Mouse (Mus musculus): ENCODE measurements around the gene Npl. TPM values are rescaled to one million over a fixed set of nuclear protein-coding genes. Genes with fewer than 3 reads are reported as not detected.

Npl gene
- polyA plus RNA-seq, 1 experiment from 2014 or later: 17.8 TPM

- 80% methylated on average over 9 of the region's 9 CpGs for WGBS
- Histone ChIP-seq H3K27me3 (ENCODE audit: control insufficient read depth, insufficient read depth, low read length) (no peaks in the 10 kb centered on the region), H3K4me2 (replicated peaks; ENCODE audit: low read depth, low read length) (no peak overlapping the region), H3K27ac (ENCODE audit: low read depth, low read length) (no peak overlapping the region), H3K4me1 (ENCODE audit: control insufficient read depth, insufficient read depth, low read length) (no peaks in the 10 kb centered on the region), H3K9ac (ENCODE audit: low read depth, low read length) (no peak overlapping the region), H3K4me3 (ENCODE audit: low read length) (no peak overlapping the region), H3K36me3 (ENCODE audit: control insufficient read depth, insufficient read depth, low read length) (no peaks in the 10 kb centered on the region), H3K9me3 (ENCODE audit: control insufficient read depth, low read length) (no peaks in the 10 kb centered on the region)
- ATAC-seq (ENCODE audit: low FRiP score, low TSS enrichment): no peak
Measured at GRCm38 (mm10) chr1:153500030-153500429, 49.8 kb downstream of the Npl start.

GRCm38 (mm10) chr1:153496030-153496429, 53.8 kb downstream of the Npl start:
- Histone ChIP-seq H3K4me3 (ENCODE audit: low read length) (no peak overlapping the region), H3K4me2 (replicated peaks; ENCODE audit: low read depth, low read length) (no peak overlapping the region), H3K27ac (ENCODE audit: low read depth, low read length) (0 out of 2 replicates have a peak overlapping the region, but pooled peaks have one; percentile 24), H3K9me3 (ENCODE audit: control insufficient read depth, low read length) (no peaks in the 10 kb centered on the region), H3K36me3 (ENCODE audit: control insufficient read depth, insufficient read depth, low read length) (no peaks in the 10 kb centered on the region), H3K4me1 (ENCODE audit: control insufficient read depth, insufficient read depth, low read length) (no peaks in the 10 kb centered on the region), H3K9ac (ENCODE audit: low read depth, low read length) (no peak overlapping the region), H3K27me3 (ENCODE audit: control insufficient read depth, insufficient read depth, low read length) (no peaks in the 10 kb centered on the region)
- WGBS: 68% methylated on average over 3 of the region's 3 CpGs
- peak; percentile 74; the same call in 1 of the 2 replicates for ATAC-seq (ENCODE audit: low FRiP score, low TSS enrichment)

- H3K36me3 ChIP-seq (ENCODE audit: control insufficient read depth, insufficient read depth, low read length): no peaks in the 10 kb centered on the region
- WGBS: 41% methylated on average over 6 of the region's 6 CpGs
- no peak overlapping the region for H3K4me3 ChIP-seq (ENCODE audit: low read length)
- H3K27ac ChIP-seq (ENCODE audit: low read depth, low read length): no peak overlapping the region
- no peaks in the 10 kb centered on the region for H3K9me3 ChIP-seq (ENCODE audit: control insufficient read depth, low read length)
- H3K4me1 ChIP-seq (ENCODE audit: control insufficient read depth, insufficient read depth, low read length): no peaks in the 10 kb centered on the region
- ATAC-seq (ENCODE audit: low FRiP score, low TSS enrichment): no peak
- H3K9ac ChIP-seq (ENCODE audit: low read depth, low read length): no peak overlapping the region
- no peak overlapping the region for H3K4me2 ChIP-seq (replicated peaks; ENCODE audit: low read depth, low read length)
- H3K27me3 ChIP-seq (ENCODE audit: control insufficient read depth, insufficient read depth, low read length): no peaks in the 10 kb centered on the region
Measured at GRCm38 (mm10) chr1:153493931-153494330, 55.9 kb downstream of the Npl start.

- Histone ChIP-seq H3K27me3 (ENCODE audit: control insufficient read depth, insufficient read depth, low read length) (no peaks in the 10 kb centered on the region), H3K4me3 (ENCODE audit: low read length) (no peak overlapping the region), H3K36me3 (ENCODE audit: control insufficient read depth, insufficient read depth, low read length) (no peaks in the 10 kb centered on the region), H3K4me2 (replicated peaks; ENCODE audit: low read depth, low read length) (no peak overlapping the region), H3K4me1 (ENCODE audit: control insufficient read depth, insufficient read depth, low read length) (no peaks in the 10 kb centered on the region), H3K9me3 (ENCODE audit: control insufficient read depth, low read length) (no peaks in the 10 kb centered on the region), H3K27ac (ENCODE audit: low read depth, low read length) (no peak overlapping the region), H3K9ac (ENCODE audit: low read depth, low read length) (no peak overlapping the region)
- ATAC-seq (ENCODE audit: low FRiP score, low TSS enrichment): no peak
- WGBS: 34% methylated on average over 4 of the region's 4 CpGs
Measured at GRCm38 (mm10) chr1:153493338-153493737, 56.5 kb downstream of the Npl start.

- Histone ChIP-seq H3K4me3 (ENCODE audit: low read length) (no peak overlapping the region), H3K9me3 (ENCODE audit: control insufficient read depth, low read length) (no peaks in the 10 kb centered on the region), H3K27me3 (ENCODE audit: control insufficient read depth, insufficient read depth, low read length) (no peaks in the 10 kb centered on the region), H3K9ac (ENCODE audit: low read depth, low read length) (no peak overlapping the region), H3K27ac (ENCODE audit: low read depth, low read length) (no peak overlapping the region), H3K4me2 (replicated peaks; ENCODE audit: low read depth, low read length) (no peak overlapping the region), H3K4me1 (ENCODE audit: control insufficient read depth, insufficient read depth, low read length) (no peaks in the 10 kb centered on the region), H3K36me3 (ENCODE audit: control insufficient read depth, insufficient read depth, low read length) (no peaks in the 10 kb centered on the region)
- 93% methylated on average over 1 of the region's 1 CpGs for WGBS
- ATAC-seq (ENCODE audit: low FRiP score, low TSS enrichment): no peak
Measured at GRCm38 (mm10) chr1:153491822-153492221, 58.0 kb downstream of the Npl start.

GRCm38 (mm10) chr1:153491345-153491744, 58.5 kb downstream of the Npl start:
- no peak for ATAC-seq (ENCODE audit: low FRiP score, low TSS enrichment)
- Histone ChIP-seq H3K27me3 (ENCODE audit: control insufficient read depth, insufficient read depth, low read length) (no peaks in the 10 kb centered on the region), H3K36me3 (ENCODE audit: control insufficient read depth, insufficient read depth, low read length) (no peaks in the 10 kb centered on the region), H3K4me3 (ENCODE audit: low read length) (no peak overlapping the region), H3K9me3 (ENCODE audit: control insufficient read depth, low read length) (no peaks in the 10 kb centered on the region), H3K9ac (ENCODE audit: low read depth, low read length) (no peak overlapping the region), H3K4me2 (replicated peaks; ENCODE audit: low read depth, low read length) (no peak overlapping the region), H3K4me1 (ENCODE audit: control insufficient read depth, insufficient read depth, low read length) (no peaks in the 10 kb centered on the region), H3K27ac (ENCODE audit: low read depth, low read length) (no peak overlapping the region)
- WGBS: 86% methylated on average over 2 of the region's 2 CpGs

- ATAC-seq (ENCODE audit: low FRiP score, low TSS enrichment): no peak
- Histone ChIP-seq H3K27me3 (ENCODE audit: control insufficient read depth, insufficient read depth, low read length) (no peaks in the 10 kb centered on the region), H3K4me3 (ENCODE audit: low read length) (no peak overlapping the region), H3K4me2 (replicated peaks; ENCODE audit: low read depth, low read length) (no peak overlapping the region), H3K27ac (ENCODE audit: low read depth, low read length) (no peak overlapping the region), H3K4me1 (ENCODE audit: control insufficient read depth, insufficient read depth, low read length) (peaks cover 7% of the 10 kb centered on the region; the same call in 1 of the 2 replicates), H3K9ac (ENCODE audit: low read depth, low read length) (no peak overlapping the region; the same call in 1 of the 2 replicates), H3K36me3 (ENCODE audit: control insufficient read depth, insufficient read depth, low read length) (no peaks in the 10 kb centered on the region), H3K9me3 (ENCODE audit: control insufficient read depth, low read length) (no peaks in the 10 kb centered on the region)
- 84% methylated on average over 4 of the region's 4 CpGs for WGBS
Measured at GRCm38 (mm10) chr1:153489963-153490362, 59.9 kb downstream of the Npl start.

- no peaks in the 10 kb centered on the region for H3K9me3 ChIP-seq (ENCODE audit: control insufficient read depth, low read length)
- no peak overlapping the region for H3K4me3 ChIP-seq (ENCODE audit: low read length)
- H3K27me3 ChIP-seq (ENCODE audit: control insufficient read depth, insufficient read depth, low read length): no peaks in the 10 kb centered on the region
- peaks cover 11% of the 10 kb centered on the region; the same call in 1 of the 2 replicates for H3K4me1 ChIP-seq (ENCODE audit: control insufficient read depth, insufficient read depth, low read length)
- no peak overlapping the region for H3K27ac ChIP-seq (ENCODE audit: low read depth, low read length)
- H3K36me3 ChIP-seq (ENCODE audit: control insufficient read depth, insufficient read depth, low read length): no peaks in the 10 kb centered on the region
- WGBS: 51% methylated on average over 2 of the region's 2 CpGs
- H3K4me2 ChIP-seq (replicated peaks; ENCODE audit: low read depth, low read length): no peak overlapping the region
- H3K9ac ChIP-seq (ENCODE audit: low read depth, low read length): no peak overlapping the region
- ATAC-seq (ENCODE audit: low FRiP score, low TSS enrichment): no peak
Measured at GRCm38 (mm10) chr1:153489540-153489939, 60.3 kb downstream of the Npl start.

- Histone ChIP-seq H3K4me3 (ENCODE audit: low read length) (no peak overlapping the region), H3K27me3 (ENCODE audit: control insufficient read depth, insufficient read depth, low read length) (no peaks in the 10 kb centered on the region), H3K4me1 (ENCODE audit: control insufficient read depth, insufficient read depth, low read length) (peaks cover 15% of the 10 kb centered on the region; the same call in 1 of the 2 replicates), H3K27ac (ENCODE audit: low read depth, low read length) (no peak overlapping the region), H3K9ac (ENCODE audit: low read depth, low read length) (no peak overlapping the region), H3K36me3 (ENCODE audit: control insufficient read depth, insufficient read depth, low read length) (0 out of 2 replicates have a peak, but pooled peaks cover 3% of the 10 kb centered on the region), H3K4me2 (replicated peaks; ENCODE audit: low read depth, low read length) (no peak overlapping the region), H3K9me3 (ENCODE audit: control insufficient read depth, low read length) (no peaks in the 10 kb centered on the region)
- ATAC-seq (ENCODE audit: low FRiP score, low TSS enrichment): no peak
- WGBS: 52% methylated on average over 7 of the region's 7 CpGs
Measured at GRCm38 (mm10) chr1:153489132-153489531, 60.7 kb downstream of the Npl start.

All from kidney, embryonic 14.5 days (tissue).